Mouse (Mus musculus): ENCODE data around the gene Cip2a.

Cip2a gene

GRCm38 (mm10) chr16:48993559-48994342 is at the start of gene Cip2a, which contains the start of gene Dzip3:
TSS of gene Cip2a (plus strand) at chr16:48994185.
TSS of gene Dzip3 (minus strand) at chr16:48994165.
- DNase-seq (ENCODE audit: extremely low read depth, low read depth, low spot score), result no peak

GRCm38 (mm10) chr16:48972996-48973395 is 21.0 kb upstream of the Cip2a start:
- no peak for DNase-seq (ENCODE audit: extremely low read depth, low read depth, low spot score)

GRCm38 (mm10) chr16:48973548-48973947 is 20.4 kb upstream of the Cip2a start:
- DNase-seq (ENCODE audit: extremely low read depth, low read depth, low spot score), result no peak

GRCm38 (mm10) chr16:48979965-48980364 is 14.0 kb upstream of the Cip2a start:
- DNase-seq (ENCODE audit: extremely low read depth, low read depth, low spot score), result no peak

GRCm38 (mm10) chr16:48985034-48985627 is 8.9 kb upstream of the Cip2a start:
- no peak for DNase-seq (ENCODE audit: extremely low read depth, low read depth, low spot score)

- no peak for DNase-seq (ENCODE audit: extremely low read depth, low read depth, low spot score)
Observed at GRCm38 (mm10) chr16:48989700-48990099, 4.3 kb upstream of the Cip2a start.

- no peak for DNase-seq (ENCODE audit: extremely low read depth, low read depth, low spot score)
Observed at GRCm38 (mm10) chr16:48992437-48993230, 1.4 kb upstream of the Cip2a start.

- DNase-seq (ENCODE audit: extremely low read depth, low read depth, low spot score), result no peak
Observed at GRCm38 (mm10) chr16:48993231-48993558, 790 bp upstream of the Cip2a start.

GRCm38 (mm10) chr16:48994343-48994693 is 333 bp downstream of the Cip2a start:
- DNase-seq (ENCODE audit: extremely low read depth, low read depth, low spot score), result no peak

GRCm38 (mm10) chr16:49004151-49004550 is 10.2 kb downstream of the Cip2a start:
- DNase-seq (ENCODE audit: extremely low read depth, low read depth, low spot score), result no peak

GRCm38 (mm10) chr16:49016620-49017332 is 22.8 kb downstream of the Cip2a start:
- DNase-seq (ENCODE audit: extremely low read depth, low read depth, low spot score), result no peak

- DNase-seq (ENCODE audit: extremely low read depth, low read depth, low spot score), result no peak
Observed at GRCm38 (mm10) chr16:49035852-49036251, 41.9 kb downstream of the Cip2a start.

- DNase-seq (ENCODE audit: extremely low read depth, low read depth, low spot score), result no peak
Observed at GRCm38 (mm10) chr16:49037771-49038170, 43.8 kb downstream of the Cip2a start.

GRCm38 (mm10) chr16:49040554-49041221 is 46.7 kb downstream of the Cip2a start:
- no peak for DNase-seq (ENCODE audit: extremely low read depth, low read depth, low spot score)

GRCm38 (mm10) chr16:49049214-49049613 is 55.2 kb downstream of the Cip2a start:
- no peak for DNase-seq (ENCODE audit: extremely low read depth, low read depth, low spot score)

- DNase-seq (ENCODE audit: extremely low read depth, low read depth, low spot score), result no peak
Observed at GRCm38 (mm10) chr16:49057186-49057585, 63.2 kb downstream of the Cip2a start, which contains the start of gene Myh15. TSS of gene Myh15 (plus strand) at chr16:49057486.
